Mouse (Mus musculus): ENCODE data around the gene Aif1l.

- no peak for TF ChIP-seq POLR2A (IDR thresholded peaks at IDR 0.05; ENCODE audit: control insufficient read depth, extremely low read depth, insufficient read depth, low read length, poor library complexity)
- no peak for TF ChIP-seq CTCF (IDR thresholded peaks at IDR 0.05; ENCODE audit: borderline replicate concordance, control insufficient read depth, extremely low read depth, insufficient read depth, low read length, poor library complexity)
These were observed 46.1 kb downstream of the Aif1l start for GRCm38 (mm10) chr2:31996060-31996459.

All from thymus, adult 2 months (tissue).